Mouse (Mus musculus) midbrain, embryonic 16.5 days (tissue): ENCODE results near the gene Tbcd. TPM values are rescaled to one million over a fixed set of nuclear protein-coding genes. Genes with fewer than 3 reads are reported as not detected.

ENCODE experiments used
- ATAC-seq: fragments of 200-750 bp; cut with Nextera tagmentation; 2 replicates; pipeline ENCODE4 v1.8.0; 2017; ENCODE audit warnings: moderate TSS enrichment
- H3K27ac ChIP-seq: fragments of 300-500 bp; sonication (generic); 2 replicates; pipeline ENCODE4 v1.5.1; 2014; ENCODE audit warnings: mild to moderate bottlenecking, low read length, mixed read lengths
- H3K27me3 ChIP-seq: fragments of 300-500 bp; sonication (generic); 2 replicates; pipeline ENCODE4 v1.6.1; 2014; ENCODE audit warnings: low read depth, low read length, mixed read lengths; ENCODE audit not compliant: control insufficient read depth, insufficient read depth
- H3K36me3 ChIP-seq: fragments of 300-500 bp; sonication (generic); 2 replicates; pipeline ENCODE4 v1.6.1; 2014; ENCODE audit warnings: mild to moderate bottlenecking, low read length, moderate library complexity, mixed read lengths; ENCODE audit not compliant: control insufficient read depth, insufficient read depth
- H3K4me1 ChIP-seq: fragments of 300-500 bp; sonication (generic); 2 replicates; pipeline ENCODE4 v1.6.1; 2014; ENCODE audit warnings: mild to moderate bottlenecking, low read length, mixed read lengths; ENCODE audit not compliant: control insufficient read depth, insufficient read depth
- H3K4me2 ChIP-seq: fragments of 300-500 bp; sonication (generic); 2 replicates; pipeline ENCODE4 v1.6.1; 2014; ENCODE audit warnings: mild to moderate bottlenecking, low read length, mixed read lengths
- H3K4me3 ChIP-seq: fragments of 300-500 bp; sonication (generic); 2 replicates; pipeline ENCODE4 v1.5.1; 2014; ENCODE audit warnings: low read depth, mild to moderate bottlenecking, low read length, moderate library complexity, mixed read lengths
- H3K9ac ChIP-seq: fragments of 300-500 bp; sonication (generic); 2 replicates; pipeline ENCODE4 v1.6.1; 2014; ENCODE audit warnings: low read depth, low read length, mixed read lengths
- H3K9me3 ChIP-seq: fragments of 300-500 bp; sonication (generic); replicated peaks from 2 replicates; pipeline ENCODE4 v1.6.1; 2014; ENCODE audit warnings: mild to moderate bottlenecking, low read length, mixed read lengths; ENCODE audit not compliant: control insufficient read depth, poor library complexity, severe bottlenecking
- WGBS: fragments of 180-500 bp; shearing (Covaris S2); extraction: QIAGEN DNeasy Blood & Tissue Kit; methylation state at CpG from one replicate; pipeline ENCODE4 v1.1.7; 2014; 5-methylcytosine and 5-hydroxymethylcytosine counted together
- polyA plus RNA-seq: library from polyadenylated mRNA; unstranded; fragments of >200 nt; fragmentation: Nextera tagmentation; extraction: Ambion mirVana; gene quantifications from 2 replicates; pipeline ENCODE4 v1.2.1, GENCODE M21; 2015

Gene Tbcd
- polyA plus RNA-seq, 1 experiment from 2014 or later: 62.5 TPM

- Histone ChIP-seq H3K27ac (no peak overlapping the region), H3K9me3 (no peaks in the 10 kb centered on the region)
Measured at GRCm38 (mm10) chr11:121543922-121544321, 92.2 kb downstream of the Tbcd start.

GRCm38 (mm10) chr11:121544755-121545397, 93.1 kb downstream of the Tbcd start:
- H3K4me2 ChIP-seq: no peak overlapping the region
- H3K9ac ChIP-seq: no peak overlapping the region
- no peaks in the 10 kb centered on the region for H3K27me3 ChIP-seq
- no peaks in the 10 kb centered on the region for H3K9me3 ChIP-seq
- H3K27ac ChIP-seq: no peak overlapping the region
- no peak overlapping the region for H3K4me3 ChIP-seq
- H3K4me1 ChIP-seq: peaks cover 11% of the 10 kb centered on the region
- H3K36me3 ChIP-seq: peaks cover 6% of the 10 kb centered on the region; the same call in 1 of the 2 replicates
- no peak for ATAC-seq
- 79% methylated on average over 7 of the region's 7 CpGs for whole genome bisulfite sequencing

More at GRCm38 (mm10) chr11:121543922-121544321, 92.2 kb downstream of the Tbcd start:
- Histone ChIP-seq H3K27me3 (no peaks in the 10 kb centered on the region), H3K4me1 (peaks cover 1% of the 10 kb centered on the region), H3K4me3 (no peak overlapping the region), H3K36me3 (peaks cover 6% of the 10 kb centered on the region; the same call in 1 of the 2 replicates), H3K9ac (no peak overlapping the region), H3K4me2 (no peak overlapping the region)
- WGBS: 92% methylated on average over 9 of the region's 9 CpGs
- ATAC-seq: no peak

GRCm38 (mm10) chr11:121545398-121546034, 93.8 kb downstream of the Tbcd start:
- H3K9ac ChIP-seq: no peak overlapping the region
- 94% methylated on average over 3 of the region's 3 CpGs for WGBS
- H3K4me2 ChIP-seq: no peak overlapping the region
- peaks cover 6% of the 10 kb centered on the region; the same call in 1 of the 2 replicates for H3K36me3 ChIP-seq
- no peak for ATAC-seq
- no peaks in the 10 kb centered on the region for H3K9me3 ChIP-seq
- no peak overlapping the region for H3K4me3 ChIP-seq
- no peaks in the 10 kb centered on the region for H3K27me3 ChIP-seq
- no peak overlapping the region for H3K27ac ChIP-seq
- peaks cover 17% of the 10 kb centered on the region for H3K4me1 ChIP-seq

- WGBS: 89% methylated on average over 5 of the region's 5 CpGs
- ATAC-seq: no peak
- H3K36me3 ChIP-seq: no peaks in the 10 kb centered on the region
- no peak overlapping the region for H3K27ac ChIP-seq
- no peak overlapping the region for H3K4me3 ChIP-seq
- no peaks in the 10 kb centered on the region for H3K27me3 ChIP-seq
- peaks cover 19% of the 10 kb centered on the region for H3K4me1 ChIP-seq
- no peak overlapping the region for H3K4me2 ChIP-seq
- no peak overlapping the region for H3K9ac ChIP-seq
- H3K9me3 ChIP-seq: no peaks in the 10 kb centered on the region
Measured at GRCm38 (mm10) chr11:121547234-121547633, 95.5 kb downstream of the Tbcd start.

- no peak for ATAC-seq
- no peaks in the 10 kb centered on the region for H3K27me3 ChIP-seq
- no peak overlapping the region for H3K9ac ChIP-seq
- no peak overlapping the region for H3K4me3 ChIP-seq
- H3K4me2 ChIP-seq: no peak overlapping the region
- peaks cover 19% of the 10 kb centered on the region for H3K4me1 ChIP-seq
- no peak overlapping the region for H3K27ac ChIP-seq
- no peaks in the 10 kb centered on the region for H3K9me3 ChIP-seq
- no peaks in the 10 kb centered on the region for H3K36me3 ChIP-seq
- WGBS: 95% methylated on average over 4 of the region's 4 CpGs
Measured at GRCm38 (mm10) chr11:121547925-121548324, 96.2 kb downstream of the Tbcd start.

GRCm38 (mm10) chr11:121548996-121549842, 97.5 kb downstream of the Tbcd start:
- peak; percentile 44 for ATAC-seq
- H3K27ac ChIP-seq: peak overlapping the region; percentile 60

GRCm38 (mm10) chr11:121549843-121550647, 98.3 kb downstream of the Tbcd start:
- Histone ChIP-seq H3K36me3 (no peaks in the 10 kb centered on the region), H3K27ac (peak overlapping the region; percentile 60), H3K9ac (no peak overlapping the region), H3K4me2 (no peak overlapping the region), H3K9me3 (no peaks in the 10 kb centered on the region), H3K4me3 (no peak overlapping the region), H3K4me1 (peaks cover 19% of the 10 kb centered on the region), H3K27me3 (no peaks in the 10 kb centered on the region)
- 50% methylated on average over 17 of the region's 17 CpGs for WGBS
- ATAC-seq: peak; percentile 66

More at GRCm38 (mm10) chr11:121548996-121549842, 97.5 kb downstream of the Tbcd start:
- Histone ChIP-seq H3K36me3 (no peaks in the 10 kb centered on the region), H3K4me1 (peaks cover 19% of the 10 kb centered on the region), H3K27me3 (no peaks in the 10 kb centered on the region), H3K9me3 (no peaks in the 10 kb centered on the region), H3K4me3 (no peak overlapping the region), H3K4me2 (no peak overlapping the region), H3K9ac (no peak overlapping the region)
- WGBS: 51% methylated on average over 12 of the region's 12 CpGs

- ATAC-seq: no peak
- H3K4me1 ChIP-seq: peaks cover 19% of the 10 kb centered on the region
- 91% methylated on average over 5 of the region's 5 CpGs for WGBS
Measured at GRCm38 (mm10) chr11:121551206-121551799, 99.6 kb downstream of the Tbcd start.

More at GRCm38 (mm10) chr11:121551206-121551799, 99.6 kb downstream of the Tbcd start:
- H3K36me3 ChIP-seq: no peaks in the 10 kb centered on the region
- H3K27ac ChIP-seq: no peak overlapping the region
- H3K9me3 ChIP-seq: no peaks in the 10 kb centered on the region
- H3K4me2 ChIP-seq: no peak overlapping the region
- no peak overlapping the region for H3K9ac ChIP-seq
- no peak overlapping the region for H3K4me3 ChIP-seq
- no peaks in the 10 kb centered on the region for H3K27me3 ChIP-seq
